Mouse (Mus musculus): ENCODE data around the gene Hist1h2bj. TPM values are rescaled to one million over a fixed set of nuclear protein-coding genes. Genes with fewer than 3 reads are reported as not detected.

Gene Hist1h2bj
- total and polyA plus RNA-seq, 3 experiments, result 4.7 to 2,032 TPM; not detected in 1

DNA sequence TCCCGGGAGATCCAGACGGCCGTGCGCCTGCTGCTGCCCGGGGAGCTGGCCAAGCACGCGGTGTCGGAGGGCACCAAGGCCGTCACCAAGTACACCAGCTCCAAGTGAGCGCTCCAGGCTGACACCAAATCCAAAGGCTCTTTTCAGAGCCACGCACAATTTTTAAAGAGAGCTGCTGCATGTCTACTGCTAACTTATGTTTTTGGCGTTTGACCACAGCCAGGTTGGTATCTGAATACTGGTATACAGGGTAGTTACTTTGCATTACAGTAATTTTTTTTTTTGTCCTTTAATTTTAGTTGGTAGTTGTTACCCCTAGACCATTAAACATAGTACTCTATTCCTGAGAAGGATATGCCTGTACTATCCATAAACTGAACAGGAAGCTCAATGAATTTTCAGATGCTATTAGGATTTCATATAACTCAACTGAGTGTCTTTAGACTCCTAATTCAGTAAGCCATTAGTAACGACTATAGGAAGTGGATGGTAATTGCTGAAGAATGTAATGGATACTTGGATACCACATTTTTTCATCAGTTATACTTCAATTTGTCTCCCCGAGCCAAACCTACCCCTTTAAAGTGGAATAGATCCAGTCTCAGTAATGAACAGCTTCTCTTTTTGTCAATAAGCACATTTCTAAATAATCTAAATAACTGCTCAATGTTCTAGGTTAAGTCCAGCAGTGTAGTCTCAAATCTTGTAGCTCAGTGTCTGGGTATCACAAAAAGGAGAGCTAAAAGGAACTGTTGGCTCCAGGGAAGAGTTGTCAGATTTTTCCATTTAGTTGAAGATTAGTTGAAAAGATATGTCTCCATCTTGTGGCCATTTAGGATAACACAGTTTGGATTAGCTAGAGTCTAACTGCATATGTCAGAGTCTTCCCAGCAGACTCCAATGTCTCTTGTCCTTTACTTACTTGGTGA lies 753 bp downstream of the Hist1h2bj start (continued):
- TF ChIP-seq TAL1 (IDR thresholded peaks at IDR 0.05; ENCODE audit: low read length), result no peak
- TF ChIP-seq NELFE (IDR thresholded peaks at IDR 0.05; ENCODE audit: low read depth, low read length), result no peak
- peak; percentile 59 for TF ChIP-seq TBP (IDR thresholded peaks at IDR 0.05; ENCODE audit: low read depth, low read length)
- no peak for TF ChIP-seq KAT2A (conservative IDR thresholded peaks at IDR 0.05; ENCODE audit: low read depth, low read length)

DNA sequence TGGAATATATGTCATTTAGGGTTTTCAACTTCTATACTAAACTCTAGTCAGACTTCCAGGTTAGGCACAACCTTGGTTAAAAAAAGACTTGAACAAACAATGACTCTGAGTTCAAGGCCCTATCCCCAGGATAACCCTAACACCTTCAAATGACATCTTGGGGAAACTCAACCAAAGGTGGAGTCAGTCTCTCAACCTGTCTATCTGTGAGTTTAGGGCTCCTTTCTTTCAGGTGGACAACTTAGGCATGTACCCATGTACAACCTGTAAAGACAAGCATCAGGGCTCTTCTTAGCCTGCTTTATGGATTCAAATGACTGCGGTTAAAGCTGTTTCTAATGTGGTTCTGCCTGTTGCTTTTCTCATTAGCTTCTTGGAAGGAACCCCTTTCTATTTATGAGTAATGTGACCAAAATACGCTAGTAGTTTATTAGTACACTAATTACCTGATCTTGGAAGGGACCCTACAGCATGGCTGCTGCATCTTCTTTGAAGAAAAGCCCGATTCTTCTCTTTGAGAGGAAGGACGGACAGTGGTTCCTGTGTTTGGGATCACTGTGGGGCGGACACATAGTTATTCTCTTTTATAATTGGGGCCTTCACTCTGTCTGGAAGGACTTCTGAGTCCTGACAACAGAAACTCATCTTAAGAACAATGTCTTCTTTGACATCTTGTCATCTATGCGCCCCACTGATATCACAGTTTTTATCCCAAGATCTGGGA lies 1.6 kb downstream of the Hist1h2bj start:
- Histone ChIP-seq H3K27ac (ENCODE audit: control insufficient read depth, low read depth, low read length) (no peak overlapping the region), H3K9me3 (replicated peaks; ENCODE audit: insufficient read depth, low read length) (no peaks in the 10 kb centered on the region), H3K79me2 (ENCODE audit: control insufficient read depth, insufficient read depth, low read length, poor library complexity) (no peaks in the 10 kb centered on the region; the same call in 1 of the 2 replicates), H3K36me3 (ENCODE audit: control insufficient read depth in 1 of 2, insufficient read depth in 2 of 2, low read length in 2 of 2) (peaks cover 0 to 4% of the 10 kb centered on the region in 2 experiments; a peak in 2 of 4 replicates), H3K9ac (ENCODE audit: control insufficient read depth, low read depth, low read length, poor library complexity, severe bottlenecking) (no peak overlapping the region), H3K4me1 (ENCODE audit: control insufficient read depth in 1 of 2, insufficient read depth in 2 of 2, low read length in 2 of 2) (peaks cover 0 to 4% of the 10 kb centered on the region in 2 experiments; a peak in 1 of 4 replicates), H3K4me3 (ENCODE audit: control insufficient read depth in 1 of 2, insufficient read depth in 1 of 2, low read depth in 2 of 2, low read length in 2 of 2) (no peak overlapping the region), H3K27me3 (ENCODE audit: control insufficient read depth in 1 of 2, insufficient read depth in 2 of 2, low read length in 2 of 2) (no peaks in the 10 kb centered on the region)
- no peak for DNase-seq (ENCODE audit: low read depth, low spot score)
- TF ChIP-seq MXI1 (IDR thresholded peaks at IDR 0.05; ENCODE audit: low read depth, low read length) (no peak), UBTF (IDR thresholded peaks at IDR 0.05; ENCODE audit: borderline replicate concordance, insufficient read depth, low read depth, low read length) (no peak), NRF1 (IDR thresholded peaks at IDR 0.05; ENCODE audit: insufficient read depth, low read depth, low read length, poor library complexity, severe bottlenecking) (no peak), POLR2AphosphoS5 (IDR thresholded peaks at IDR 0.05; ENCODE audit: borderline replicate concordance, low read depth, low read length) (no peak), TCF12 (IDR thresholded peaks at IDR 0.05; ENCODE audit: low read depth, low read length) (no peak), SIN3A (IDR thresholded peaks at IDR 0.05; ENCODE audit: low read length) (no peak), MYB (IDR thresholded peaks at IDR 0.05; ENCODE audit: low read depth, low read length) (no peak), GABPA (IDR thresholded peaks at IDR 0.05; ENCODE audit: low read depth, low read length) (no peak), TBP (IDR thresholded peaks at IDR 0.05; ENCODE audit: low read depth, low read length) (no peak)

DNA sequence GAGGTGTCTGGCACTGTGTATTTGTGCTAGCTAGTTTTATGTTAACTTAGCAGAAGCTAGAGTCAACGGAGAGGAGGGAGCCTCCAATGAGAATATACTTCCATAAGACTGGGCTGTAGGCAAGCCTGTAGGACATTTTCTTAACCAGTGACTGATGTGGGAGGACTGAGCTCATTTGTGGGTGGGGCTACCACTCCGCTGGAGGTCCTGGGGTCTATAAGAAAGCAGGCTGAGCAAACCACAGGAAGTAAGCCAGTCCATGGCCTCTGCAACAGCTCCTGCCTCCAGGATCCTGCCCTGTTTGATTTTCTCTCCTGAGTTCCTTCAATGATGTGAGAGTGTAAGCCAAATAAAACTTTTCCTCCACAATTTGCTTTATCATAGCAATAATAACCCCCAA lies 2.3 kb downstream of the Hist1h2bj start:
- no peaks in the 10 kb centered on the region for H3K9me3 ChIP-seq (replicated peaks; ENCODE audit: insufficient read depth, low read length)
- no peak overlapping the region for H3K4me3 ChIP-seq (ENCODE audit: control insufficient read depth in 1 of 2, insufficient read depth in 1 of 2, low read depth in 2 of 2, low read length in 2 of 2)
- no peaks in the 10 kb centered on the region for H3K27me3 ChIP-seq (ENCODE audit: control insufficient read depth in 1 of 2, insufficient read depth in 2 of 2, low read length in 2 of 2)
- H3K79me2 ChIP-seq (ENCODE audit: control insufficient read depth, insufficient read depth, low read length, poor library complexity), result no peaks in the 10 kb centered on the region; the same call in 1 of the 2 replicates
- H3K4me1 ChIP-seq (ENCODE audit: control insufficient read depth in 1 of 2, insufficient read depth in 2 of 2, low read length in 2 of 2), result peaks cover 0 to 4% of the 10 kb centered on the region in 2 experiments; a peak in 1 of 4 replicates
- H3K27ac ChIP-seq (ENCODE audit: control insufficient read depth, low read depth, low read length), result no peak overlapping the region
- H3K36me3 ChIP-seq (ENCODE audit: control insufficient read depth in 1 of 2, insufficient read depth in 2 of 2, low read length in 2 of 2), result peaks cover 0 to 4% of the 10 kb centered on the region in 2 experiments; a peak in 2 of 4 replicates
- no peak for DNase-seq (ENCODE audit: low read depth, low spot score)
- TF ChIP-seq GABPA (IDR thresholded peaks at IDR 0.05; ENCODE audit: low read depth, low read length) (no peak), KAT2A (conservative IDR thresholded peaks at IDR 0.05; ENCODE audit: low read depth, low read length) (no peak), UBTF (IDR thresholded peaks at IDR 0.05; ENCODE audit: borderline replicate concordance, insufficient read depth, low read depth, low read length) (no peak), MAFK (IDR thresholded peaks at IDR 0.05; ENCODE audit: borderline replicate concordance, low read depth, low read length) (no peak), MAZ (IDR thresholded peaks at IDR 0.05; ENCODE audit: low read depth, low read length) (no peak), NRF1 (IDR thresholded peaks at IDR 0.05; ENCODE audit: insufficient read depth, low read depth, low read length, poor library complexity, severe bottlenecking) (no peak)
- no peak overlapping the region for H3K9ac ChIP-seq (ENCODE audit: control insufficient read depth, low read depth, low read length, poor library complexity, severe bottlenecking)

Measured in MEL (cell line).